Mouse (Mus musculus): ENCODE results near the gene Ahnak2.

Gene Ahnak2

DNA sequence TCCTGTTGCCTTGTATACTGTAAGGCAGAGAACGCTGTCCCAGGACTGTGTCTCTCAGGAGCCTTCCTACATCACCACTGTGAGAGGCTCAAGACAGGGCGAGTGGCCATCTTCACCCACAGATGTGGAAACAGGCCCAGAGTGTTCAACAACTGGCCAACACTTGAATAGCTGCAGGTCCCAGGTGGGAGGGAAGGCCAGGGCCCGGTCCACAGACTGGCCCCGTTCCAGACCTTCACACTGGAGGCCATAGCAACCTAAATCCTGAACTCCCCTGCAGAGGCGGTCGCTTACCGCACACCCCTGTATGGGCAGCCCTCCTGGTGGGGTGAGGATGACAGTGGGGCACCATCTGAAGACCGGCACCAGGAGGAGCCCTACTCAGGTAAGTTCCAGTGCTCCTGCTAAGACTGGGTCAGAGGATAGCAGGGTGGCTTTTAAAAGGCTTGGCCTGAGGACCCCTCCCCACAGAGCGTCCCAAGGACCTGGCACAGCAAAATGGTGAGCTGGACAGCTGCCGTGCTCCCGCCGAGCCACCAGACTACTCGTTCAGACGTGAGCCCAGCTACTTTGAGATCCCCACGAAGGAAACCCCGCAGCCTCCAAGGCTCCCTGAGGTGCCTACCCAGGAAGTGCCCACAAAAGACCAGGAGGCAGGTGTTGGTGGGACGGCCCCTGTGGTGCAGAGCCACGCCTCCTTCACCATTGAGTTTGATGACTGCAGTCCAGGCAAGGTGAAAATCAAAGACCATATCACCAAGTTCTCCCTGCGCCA is 67.4 kb downstream of the Ahnak2 start:
- DNase-seq (ENCODE audit: low spot score) = no peak

DNA sequence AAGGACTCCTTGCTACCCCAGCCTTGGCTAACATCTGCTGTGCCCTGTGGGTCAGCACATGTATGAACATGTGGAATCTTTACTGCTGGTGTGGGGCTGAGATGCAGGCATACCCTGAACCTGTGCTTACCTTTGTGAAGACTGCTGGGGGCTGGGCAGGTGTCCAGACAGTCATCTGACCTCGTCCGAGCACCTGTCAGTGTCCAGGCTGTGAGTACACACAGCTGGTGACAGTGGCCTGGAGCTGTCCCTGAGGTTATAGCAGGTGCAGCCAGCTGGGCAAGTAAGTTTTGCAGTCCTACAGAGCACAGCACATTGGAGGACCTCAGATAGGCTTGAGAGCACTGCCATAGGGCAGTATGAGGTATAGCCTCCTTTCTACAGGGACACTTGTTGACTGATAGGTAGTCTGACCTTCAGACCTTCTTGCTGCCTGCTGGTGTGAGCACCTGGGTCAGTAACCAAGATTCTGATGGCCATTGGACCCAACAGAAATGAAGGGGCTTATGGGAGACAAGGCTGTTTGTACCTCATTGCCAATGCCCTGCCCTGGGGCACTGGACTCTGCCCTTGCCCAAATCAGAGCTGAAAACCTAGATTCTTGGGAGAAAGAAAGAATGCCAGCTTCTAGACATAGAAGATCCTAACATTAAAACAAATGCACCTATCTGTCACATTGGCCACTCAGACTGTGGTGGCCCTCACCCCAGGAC is 68.2 kb downstream of the Ahnak2 start:
- DNase-seq (ENCODE audit: low spot score) = no peak

DNA sequence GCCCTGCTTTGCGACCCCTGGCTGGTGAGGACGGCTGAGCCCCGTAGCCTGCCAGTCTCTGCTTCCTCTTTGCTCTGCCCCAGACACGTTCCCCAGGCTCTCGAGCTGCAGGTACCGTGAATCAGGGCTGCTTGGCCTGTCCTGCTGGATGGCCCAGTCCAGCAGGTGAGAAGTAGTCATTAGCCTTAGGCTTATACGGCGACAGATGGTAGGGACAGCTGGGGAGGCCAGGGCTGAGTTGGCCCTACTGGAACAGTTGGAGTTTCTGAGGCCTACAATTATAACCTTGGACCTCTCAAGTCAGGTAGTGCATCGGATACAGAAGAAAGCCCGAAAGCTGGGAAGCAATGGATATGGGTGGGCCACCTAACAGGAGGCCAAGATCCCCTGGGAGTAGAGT is 69.9 kb downstream of the Ahnak2 start:
- DNase-seq (ENCODE audit: low spot score) = no peak

DNA sequence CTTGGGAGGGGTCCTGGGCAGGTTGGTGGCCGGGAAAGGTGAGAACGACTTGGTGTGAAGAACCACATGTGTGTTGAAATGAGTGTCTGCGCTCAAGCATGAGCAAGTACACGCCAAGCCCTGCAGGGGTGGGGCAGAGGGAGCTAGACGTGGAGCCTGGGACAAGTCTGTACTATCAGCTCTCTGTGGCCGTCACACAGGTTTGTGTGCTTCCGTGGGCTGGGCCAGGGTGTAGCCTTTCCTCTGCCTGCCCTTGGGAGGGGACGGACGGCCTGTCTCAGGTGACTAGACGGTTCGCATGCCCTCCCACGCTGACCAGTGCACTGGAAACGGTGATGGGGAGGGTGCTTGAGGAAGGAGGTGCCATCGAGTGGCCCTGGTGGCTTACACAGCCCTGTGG is 71.6 kb downstream of the Ahnak2 start:
- no peak for DNase-seq (ENCODE audit: low spot score)

DNA sequence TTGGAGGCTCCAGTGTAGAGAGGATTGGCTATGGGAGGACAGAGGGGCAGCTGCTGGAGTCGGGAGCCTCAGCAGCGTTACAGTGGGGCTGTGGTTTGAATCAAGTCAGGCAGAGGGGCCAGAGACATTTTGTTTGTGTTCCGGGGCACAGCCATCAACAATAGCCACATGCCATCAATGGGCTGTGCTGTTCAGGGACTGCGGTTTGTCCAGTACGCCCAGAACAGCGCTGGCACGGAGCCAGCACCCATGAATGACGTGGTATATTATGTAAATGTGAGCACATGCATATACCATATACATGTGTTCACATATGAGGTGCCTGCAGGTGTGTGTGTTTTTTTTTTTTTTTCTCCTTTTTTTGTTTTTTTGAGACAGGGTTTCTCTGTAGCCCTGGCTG is 74.7 kb downstream of the Ahnak2 start:
- no peak for DNase-seq (ENCODE audit: low spot score)

DNA sequence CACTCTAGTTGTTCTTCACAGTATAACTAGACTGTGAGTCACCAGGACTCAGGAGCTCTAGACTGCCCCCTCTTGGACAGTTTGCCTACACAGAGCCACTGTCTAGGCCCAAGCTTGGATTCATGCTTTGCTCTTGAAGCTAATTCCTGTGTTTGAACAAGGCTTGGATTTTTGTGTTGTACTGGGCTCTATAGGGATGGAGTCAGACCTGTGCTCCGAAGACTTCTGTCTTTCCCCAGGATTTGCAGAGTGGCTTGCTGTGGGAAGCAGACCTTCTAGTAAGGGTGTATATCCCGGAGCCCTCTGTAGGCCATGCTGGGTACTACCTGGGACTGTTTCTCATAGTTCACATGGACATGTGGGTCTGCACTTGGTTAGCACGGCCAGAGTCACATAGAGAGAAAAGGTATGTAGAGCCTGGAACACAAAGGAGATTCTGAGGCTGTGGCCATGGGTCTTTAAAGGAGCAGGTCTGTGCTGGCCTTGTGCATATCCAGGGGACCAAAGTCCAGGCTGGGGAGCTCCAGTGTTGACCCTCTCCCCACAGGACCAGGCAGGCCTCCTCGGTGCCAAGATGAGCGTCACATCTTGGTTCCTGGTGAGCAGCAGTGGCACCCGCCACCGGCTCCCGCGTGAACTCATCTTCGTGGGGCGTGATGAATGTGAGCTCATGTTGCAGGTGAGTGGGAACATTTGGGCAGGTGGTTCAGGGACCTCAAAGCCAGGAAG is 78.2 kb downstream of the Ahnak2 start:
- peak; percentile 87 for DNase-seq (ENCODE audit: low spot score)

DNA sequence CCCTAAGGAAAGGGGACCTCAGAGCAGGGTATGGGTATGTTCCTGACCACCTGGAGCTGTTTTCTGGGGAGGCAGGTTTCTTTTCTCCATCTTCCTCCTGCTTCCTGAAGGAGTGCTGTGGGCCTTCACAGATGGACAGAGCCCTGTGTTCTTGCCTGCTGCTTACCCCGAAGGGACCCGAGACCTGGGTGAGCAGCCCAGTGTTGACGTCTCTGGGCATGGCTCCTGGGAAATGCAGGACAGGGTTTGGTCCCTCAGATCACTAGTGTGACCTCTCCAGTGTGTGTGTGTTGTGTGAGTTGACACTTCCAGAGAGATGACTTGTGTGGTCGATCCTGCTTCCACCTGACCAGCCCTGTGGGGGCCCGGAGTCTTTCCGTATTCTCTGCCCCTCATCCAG is 79.0 kb downstream of the Ahnak2 start:
- no peak for DNase-seq (ENCODE audit: low spot score)

DNA sequence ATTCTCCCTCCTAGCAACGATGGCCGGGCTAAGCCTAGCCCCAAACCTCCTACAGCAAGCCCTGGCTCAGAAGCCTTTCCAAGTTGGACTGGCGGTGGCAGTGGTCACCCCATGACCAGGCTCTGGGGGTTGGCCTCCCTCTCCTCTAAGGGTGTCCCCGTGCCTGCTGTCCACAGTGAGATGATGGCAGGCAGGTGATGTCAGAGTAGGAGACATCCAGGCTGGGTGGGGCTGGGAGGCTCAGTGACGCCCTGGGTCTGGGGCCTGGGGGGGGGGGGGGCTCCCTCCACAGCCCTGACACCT is 79.5 kb downstream of the Ahnak2 start:
- no peak for DNase-seq (ENCODE audit: low spot score)

DNA sequence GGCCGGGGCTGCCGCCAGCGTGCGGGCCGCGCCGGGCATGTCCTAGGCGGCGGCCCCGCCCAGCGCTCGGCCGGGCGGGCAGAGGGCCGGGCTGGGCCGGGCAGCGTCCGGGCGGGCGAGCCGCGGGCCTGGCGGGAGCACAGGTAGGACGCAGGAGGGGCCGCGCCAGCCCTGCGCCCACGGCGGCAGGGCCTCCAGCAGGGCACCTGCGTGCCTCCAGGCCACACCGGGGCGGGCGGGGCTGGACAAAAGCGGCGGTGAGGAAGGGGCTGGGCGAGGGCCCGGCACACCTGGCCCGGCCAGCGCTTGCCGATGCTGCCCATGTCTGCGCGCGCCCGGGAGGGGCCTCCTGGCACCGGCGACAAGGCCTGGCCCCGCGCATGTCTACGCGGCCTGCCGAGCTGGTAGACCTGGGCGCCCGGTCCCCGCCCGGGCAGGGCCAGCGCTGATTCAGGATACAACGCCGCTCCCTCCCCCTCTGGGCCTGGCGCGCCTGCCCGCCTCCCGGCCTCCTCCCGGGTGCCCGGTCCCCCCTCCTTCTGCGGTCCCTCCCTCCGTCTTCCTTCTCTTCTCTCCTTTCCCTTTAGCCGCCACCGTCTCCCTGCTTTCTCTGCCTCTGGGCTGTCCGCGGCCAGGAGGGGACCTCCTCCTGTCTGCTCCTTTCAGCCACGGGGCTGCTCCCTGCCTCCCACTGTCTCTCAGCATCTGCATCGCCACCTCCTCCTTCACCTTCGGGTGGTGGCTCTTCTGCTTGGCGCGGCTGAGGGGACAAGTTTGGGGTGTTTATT is 80.0 kb downstream of the Ahnak2 start:
- DNase-seq (ENCODE audit: low spot score) = peak; percentile 33

All from retina, embryonic 14.5 days (tissue).